In genomic region chr10:97211785-97212398, GRCm38 (mm10) we compare ENCODE assay signal across 21 mouse cellular contexts.
DNase-seq lines count a peak whose midpoint lies in the region; ATAC-seq and TF ChIP-seq lines count a peak whose summit lies in the region.
"Had no signal": no experiment of that assay in that cellular context is flagged by ENCODE, and none has a peak within 500 bp of the region (broad histone marks: within the 10 kb centered on the region; RNA-seq: fewer than 3 reads in every experiment).

No protein-coding gene starts in this region.

- 69% methylated on average over 7 of the region's 7 CpGs for WGBS in forebrain, embryonic 12.5 days
- WGBS in forebrain, embryonic 11.5 days = 86% methylated on average over 7 of the region's 7 CpGs
- WGBS in stomach, embryonic 16.5 days = 60% methylated on average over 7 of the region's 7 CpGs
- 46% methylated on average over 7 of the region's 7 CpGs for WGBS in stomach, postnatal 0 days
- WGBS in hindbrain, embryonic 15.5 days = 64% methylated on average over 7 of the region's 7 CpGs

- no peaks in the 10 kb centered on the region for H3K36me3 ChIP-seq in forebrain, embryonic 12.5 days (replicated peaks)
- no peaks in the 10 kb centered on the region for H3K36me3 ChIP-seq in forebrain, embryonic 11.5 days (ENCODE audit: control insufficient read depth, insufficient read depth, low read length)
- H3K36me3 ChIP-seq in stomach, embryonic 16.5 days (ENCODE audit: control insufficient read depth, insufficient read depth, low read length) = no peaks in the 10 kb centered on the region
- no peaks in the 10 kb centered on the region for H3K36me3 ChIP-seq in stomach, postnatal 0 days (ENCODE audit: control insufficient read depth, insufficient read depth, low read length)
- no peaks in the 10 kb centered on the region for H3K36me3 ChIP-seq in hindbrain, embryonic 15.5 days
- H3K36me3 ChIP-seq: embryonic facial prominence, embryonic 12.5 days; heart, embryonic 15.5 days; limb, embryonic 12.5 days; liver, embryonic 15.5 days had no signal

- no peak overlapping the region for H3K4me3 ChIP-seq in forebrain, embryonic 12.5 days (replicated peaks)
- H3K4me3 ChIP-seq in forebrain, embryonic 11.5 days (ENCODE audit: low read depth, low read length) = no peak overlapping the region
- H3K4me3 ChIP-seq in stomach, embryonic 16.5 days (replicated peaks; ENCODE audit: low read length) = no peak overlapping the region
- H3K4me3 ChIP-seq in stomach, postnatal 0 days (ENCODE audit: low read depth, low read length) = no peak overlapping the region
- H3K4me3 ChIP-seq in hindbrain, embryonic 15.5 days = no peak overlapping the region
- H3K4me3 ChIP-seq: embryonic facial prominence, embryonic 12.5 days; heart, embryonic 15.5 days; limb, embryonic 12.5 days; liver, embryonic 15.5 days had no signal

- no peaks in the 10 kb centered on the region for H3K27me3 ChIP-seq in forebrain, embryonic 12.5 days
- no peaks in the 10 kb centered on the region for H3K27me3 ChIP-seq in forebrain, embryonic 11.5 days (ENCODE audit: control insufficient read depth, insufficient read depth, low read length)
- no peaks in the 10 kb centered on the region for H3K27me3 ChIP-seq in stomach, embryonic 16.5 days (ENCODE audit: control insufficient read depth, insufficient read depth, low read length)
- no peaks in the 10 kb centered on the region for H3K27me3 ChIP-seq in stomach, postnatal 0 days (ENCODE audit: control insufficient read depth, insufficient read depth, low read length)
- no peaks in the 10 kb centered on the region for H3K27me3 ChIP-seq in hindbrain, embryonic 15.5 days
- H3K27me3 ChIP-seq: embryonic facial prominence, embryonic 12.5 days; heart, embryonic 15.5 days; limb, embryonic 12.5 days; liver, embryonic 15.5 days had no signal

- peak overlapping the region; percentile 31; the same call in 1 of the 2 replicates for H3K27ac ChIP-seq in forebrain, embryonic 12.5 days
- no peak overlapping the region for H3K27ac ChIP-seq in forebrain, embryonic 11.5 days (ENCODE audit: low read depth, low read length)
- H3K27ac ChIP-seq in stomach, embryonic 16.5 days (ENCODE audit: low read length) = 0 out of 2 replicates have a peak overlapping the region, but pooled peaks have one; percentile 17
- H3K27ac ChIP-seq in stomach, postnatal 0 days (replicated peaks) = no peak overlapping the region
- peak overlapping the region; percentile 29; the same call in 1 of the 2 replicates for H3K27ac ChIP-seq in hindbrain, embryonic 15.5 days (replicated peaks)
- H3K27ac ChIP-seq: embryonic facial prominence, embryonic 12.5 days; heart, embryonic 15.5 days; limb, embryonic 12.5 days; liver, embryonic 15.5 days had no signal

- no peak for TF ChIP-seq CTCF in stomach, postnatal 0 days (IDR thresholded peaks at IDR 0.05; ENCODE audit: low read depth)

- H3K4me1 ChIP-seq in forebrain, embryonic 12.5 days = peaks cover 13% of the 10 kb centered on the region; the same call in 1 of the 2 replicates
- H3K4me1 ChIP-seq in forebrain, embryonic 11.5 days (replicated peaks; ENCODE audit: control insufficient read depth, insufficient read depth, low read length) = peaks cover 5% of the 10 kb centered on the region; the same call in 1 of the 2 replicates
- 0 out of 2 replicates have a peak, but pooled peaks cover 3% of the 10 kb centered on the region for H3K4me1 ChIP-seq in stomach, embryonic 16.5 days (ENCODE audit: control insufficient read depth, insufficient read depth, low read length)
- H3K4me1 ChIP-seq in stomach, postnatal 0 days (replicated peaks; ENCODE audit: control insufficient read depth, insufficient read depth) = no peaks in the 10 kb centered on the region; the same call in none of the 2 replicates
- peaks cover 5% of the 10 kb centered on the region; the same call in 1 of the 2 replicates for H3K4me1 ChIP-seq in hindbrain, embryonic 15.5 days (replicated peaks)
- H3K4me1 ChIP-seq: heart, embryonic 15.5 days; liver, embryonic 15.5 days had no signal

- no peak overlapping the region for H3K4me2 ChIP-seq in forebrain, embryonic 12.5 days
- H3K4me2 ChIP-seq in forebrain, embryonic 11.5 days (ENCODE audit: low read depth, low read length, severe bottlenecking) = no peak overlapping the region
- no peak overlapping the region for H3K4me2 ChIP-seq in stomach, embryonic 16.5 days (ENCODE audit: low read depth, low read length)
- H3K4me2 ChIP-seq in stomach, postnatal 0 days (replicated peaks; ENCODE audit: low read depth) = no peak overlapping the region
- no peak overlapping the region for H3K4me2 ChIP-seq in hindbrain, embryonic 15.5 days
- H3K4me2 ChIP-seq: embryonic facial prominence, embryonic 12.5 days; heart, embryonic 15.5 days; limb, embryonic 12.5 days; liver, embryonic 15.5 days had no signal

- TF ChIP-seq EP300 in stomach, postnatal 0 days (optimal IDR thresholded peaks at IDR 0.05) = no peak

- no peak for ATAC-seq in forebrain, embryonic 12.5 days (ENCODE audit: low FRiP score)
- ATAC-seq in forebrain, embryonic 11.5 days (replicated peaks; ENCODE audit: low FRiP score) = no peak
- no peak for ATAC-seq in stomach, embryonic 16.5 days (ENCODE audit: insufficient read depth, low FRiP score)
- ATAC-seq in stomach, postnatal 0 days (ENCODE audit: low FRiP score, low TSS enrichment) = no peak
- ATAC-seq in hindbrain, embryonic 15.5 days (ENCODE audit: low FRiP score, low read depth) = no peak
- ATAC-seq: activated CD4-positive, CD25-positive, alpha-beta regulatory T cell, adult 4 months; inflammation-experienced regulatory T-cells, adult 6 months had no signal

- no peaks in the 10 kb centered on the region for H3K9me3 ChIP-seq in forebrain, embryonic 12.5 days
- H3K9me3 ChIP-seq in forebrain, embryonic 11.5 days (ENCODE audit: control insufficient read depth, low read length) = no peaks in the 10 kb centered on the region
- no peaks in the 10 kb centered on the region for H3K9me3 ChIP-seq in stomach, embryonic 16.5 days (replicated peaks; ENCODE audit: control insufficient read depth, low read length)
- no peaks in the 10 kb centered on the region for H3K9me3 ChIP-seq in stomach, postnatal 0 days (ENCODE audit: control insufficient read depth, low read length)
- H3K9me3 ChIP-seq in hindbrain, embryonic 15.5 days = no peaks in the 10 kb centered on the region
- H3K9me3 ChIP-seq: embryonic facial prominence, embryonic 12.5 days; heart, embryonic 15.5 days; limb, embryonic 12.5 days; liver, embryonic 15.5 days had no signal

- no peak overlapping the region for H3K9ac ChIP-seq in forebrain, embryonic 12.5 days
- H3K9ac ChIP-seq in forebrain, embryonic 11.5 days (ENCODE audit: low read length) = no peak overlapping the region
- H3K9ac ChIP-seq in stomach, embryonic 16.5 days (ENCODE audit: low read length) = no peak overlapping the region
- H3K9ac ChIP-seq in stomach, postnatal 0 days (ENCODE audit: low read length) = no peak overlapping the region
- no peak overlapping the region for H3K9ac ChIP-seq in hindbrain, embryonic 15.5 days
- H3K9ac ChIP-seq: embryonic facial prominence, embryonic 12.5 days; heart, embryonic 15.5 days; limb, embryonic 12.5 days; liver, embryonic 15.5 days had no signal

- DNase-seq in forebrain, embryonic 11.5 days (ENCODE audit: low spot score) = no peak
- DNase-seq in stomach, postnatal 0 days (ENCODE audit: low spot score) = no peak
- DNase-seq in urinary bladder, postnatal 25 days (ENCODE audit: low spot score) = no peak
- DNase-seq in adrenal gland, postnatal 25 days = no peak
- DNase-seq in spleen, postnatal 4 days (ENCODE audit: low spot score in 2 of 2) = no peak
- DNase-seq: adrenal gland, postnatal 36 days; cerebellum, postnatal 25 days; heart, adult 11 months; lung, postnatal 4 days; right cerebral cortex, adult 18-20 months; spleen, adult 18-20 months; thymus, postnatal 36 days had no signal

Comparison
In these comparisons a context has a peak if more than half of its experiments do, and no peak if none do; other contexts are left out.
1. H3K27ac ChIP-seq: peak in forebrain, embryonic 12.5 days (single experiment), stomach, embryonic 16.5 days (single experiment) and hindbrain, embryonic 15.5 days (single experiment); none in forebrain, embryonic 11.5 days (single experiment) and stomach, postnatal 0 days (single experiment).